Mouse (Mus musculus) small intestine, adult 2 months (tissue): ENCODE data around the gene Gm20388. TPM values are rescaled to one million over a fixed set of nuclear protein-coding genes. Genes with fewer than 3 reads are reported as not detected.

ENCODE experiments used
- H3K27ac ChIP-seq: fragments of 200-500 bp; 2 replicates; pipeline ENCODE4 v1.5.1; 2012; ENCODE audit warnings: low read depth, low read length, control low read depth, inconsistent platforms; ENCODE audit not compliant: insufficient read depth
- H3K27me3 ChIP-seq: fragments of 200-500 bp; 2 replicates; pipeline ENCODE4 v1.6.1; 2012; ENCODE audit warnings: mild to moderate bottlenecking, moderate library complexity, low read length, inconsistent platforms; ENCODE audit not compliant: control insufficient read depth, insufficient read depth
- H3K36me3 ChIP-seq: fragments of 200-500 bp; 2 replicates; pipeline ENCODE4 v1.6.1; 2012; ENCODE audit warnings: mild to moderate bottlenecking, low read length, control low read depth, inconsistent platforms; ENCODE audit not compliant: control insufficient read depth, insufficient read depth
- H3K4me1 ChIP-seq: fragments of 200-500 bp; 2 replicates; pipeline ENCODE4 v1.6.1; 2012; ENCODE audit warnings: low read length, inconsistent platforms, mixed read lengths; ENCODE audit not compliant: control insufficient read depth, insufficient read depth, insufficient read length
- H3K4me3 ChIP-seq: fragments of 200-500 bp; 2 replicates; pipeline ENCODE4 v1.5.1; 2012; ENCODE audit warnings: low read depth, mild to moderate bottlenecking, control low read depth, inconsistent platforms, low read length, moderate library complexity
- CTCF ChIP-seq: fragments of 200-500 bp; IDR thresholded peaks from 2 replicates; pipeline ENCODE4 v1.5.1; 2012; ENCODE audit warnings: low read depth, mild to moderate bottlenecking, control low read depth, inconsistent platforms, low read length, moderate library complexity, mixed read lengths; ENCODE audit not compliant: insufficient replicate concordance, insufficient read length; ENCODE audit errors: extremely low read depth
- POLR2A ChIP-seq: fragments of 200-500 bp; IDR thresholded peaks from 2 replicates; pipeline ENCODE4 v1.6.1; 2012; ENCODE audit warnings: low read depth, mild to moderate bottlenecking, control low read depth, inconsistent platforms, low read length, moderate library complexity
- WGBS: fragments of 180-500 bp; shearing (Covaris S2); methylation state at CpG from one replicate; pipeline ENCODE4 v1.1.7; 2018; 5-methylcytosine and 5-hydroxymethylcytosine counted together
- polyA plus RNA-seq: library from polyadenylated mRNA; depleted of rRNA; stranded (reverse); fragments of >200 nt; gene quantifications from 2 replicates; pipeline ENCODE4 v1.2.3, GENCODE M21; 2012

The Gm20388 gene
- polyA plus RNA-seq, 1 experiment = 37.3 TPM

DNA sequence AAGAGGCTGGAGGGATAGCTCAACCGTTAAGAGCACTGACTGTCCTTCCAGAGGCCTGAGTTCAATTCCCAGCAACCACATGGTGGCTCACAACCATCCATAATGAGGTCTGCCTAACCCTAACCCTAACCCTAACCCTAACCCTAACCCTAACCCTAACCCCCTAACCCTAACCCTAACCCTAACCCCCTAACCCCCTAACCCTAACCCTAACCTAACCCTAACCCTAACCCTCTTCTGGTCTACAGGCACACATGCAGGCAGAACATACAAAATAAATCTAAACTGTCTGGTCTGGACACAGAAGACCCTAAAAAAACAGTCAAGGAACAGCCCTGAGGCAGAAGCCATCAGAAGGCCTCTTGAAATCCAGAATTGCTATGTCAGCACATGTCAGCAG is 4050.7 kb downstream of the Gm20388 start:
- TF ChIP-seq POLR2A (no peak), CTCF (no peak)
- 81% methylated on average over 1 of the region's 1 CpGs for WGBS
- peaks cover 48% of the 10 kb centered on the region for H3K36me3 ChIP-seq
- H3K27ac ChIP-seq = no peak overlapping the region
- no peaks in the 10 kb centered on the region for H3K4me1 ChIP-seq
- no peaks in the 10 kb centered on the region for H3K27me3 ChIP-seq
- no peak overlapping the region for H3K4me3 ChIP-seq

DNA sequence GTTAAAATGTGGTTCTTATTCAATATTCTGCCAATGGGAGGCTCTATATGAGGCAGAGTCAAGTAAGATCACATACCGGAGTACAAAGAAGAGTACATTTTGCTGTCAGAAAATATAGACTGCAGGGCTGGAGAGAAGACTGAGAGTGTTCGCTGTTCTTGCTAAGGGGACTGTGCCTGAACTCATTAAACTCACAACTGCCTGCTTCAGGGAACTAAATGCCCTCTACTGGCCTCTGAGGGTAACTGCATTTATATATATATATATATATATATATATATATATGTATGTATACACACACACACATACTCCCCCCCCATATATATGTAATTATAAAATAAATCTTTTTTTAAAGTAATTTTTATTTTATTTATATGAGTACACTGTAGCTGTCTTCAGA is 4056.3 kb downstream of the Gm20388 start:
- TF ChIP-seq POLR2A (no peak), CTCF (no peak)
- Histone ChIP-seq H3K4me3 (no peak overlapping the region), H3K36me3 (peaks cover 25% of the 10 kb centered on the region), H3K27ac (no peak overlapping the region), H3K27me3 (no peaks in the 10 kb centered on the region), H3K4me1 (no peaks in the 10 kb centered on the region)
- 58% methylated on average over 2 of the region's 2 CpGs for WGBS

DNA sequence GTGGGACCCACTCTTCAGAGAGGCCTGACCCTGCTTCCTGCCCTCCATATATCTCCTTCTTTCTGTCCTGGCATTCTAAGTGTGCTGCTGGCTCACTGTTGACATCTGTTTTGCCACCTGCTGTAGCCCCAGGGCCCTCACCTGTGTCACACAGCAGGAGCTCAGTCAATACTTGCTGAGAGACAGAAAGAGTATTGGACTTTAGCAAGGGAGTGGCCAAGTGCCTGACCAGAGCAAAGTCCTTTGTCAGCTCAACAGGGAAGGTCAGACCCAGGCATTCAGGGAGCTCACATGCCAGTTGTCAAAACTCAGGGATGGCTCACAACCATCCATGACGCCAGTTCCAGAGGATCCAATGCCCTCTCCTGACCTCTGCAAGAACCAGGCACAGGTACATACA is 4062.9 kb downstream of the Gm20388 start:
- TF ChIP-seq CTCF (no peak), POLR2A (no peak)
- WGBS = 55% methylated on average over 1 of the region's 1 CpGs
- Histone ChIP-seq H3K27me3 (no peaks in the 10 kb centered on the region), H3K4me1 (peaks cover 7% of the 10 kb centered on the region; the same call in 1 of the 2 replicates), H3K36me3 (peaks cover 5% of the 10 kb centered on the region; the same call in 1 of the 2 replicates), H3K4me3 (no peak overlapping the region), H3K27ac (peak overlapping the region; percentile 80)

DNA sequence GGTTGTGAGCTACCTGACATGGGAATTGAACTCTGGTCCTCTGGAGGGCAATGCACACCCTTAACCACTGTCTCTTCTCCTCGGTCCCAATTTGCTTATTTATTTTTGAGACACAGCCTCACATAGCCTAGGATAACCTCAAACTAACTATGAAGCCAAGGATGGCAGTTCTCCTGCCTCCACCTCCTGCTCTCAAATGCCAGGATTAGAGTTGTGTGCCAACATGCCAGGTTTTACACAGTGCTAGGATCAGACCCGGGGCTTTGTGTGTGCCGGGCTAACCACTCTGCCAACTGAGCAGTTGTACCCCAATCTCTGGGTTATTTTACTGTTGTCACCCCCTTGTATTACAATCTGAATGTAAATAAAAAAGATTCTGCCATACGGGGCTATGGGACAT is 4066.9 kb downstream of the Gm20388 start:
- TF ChIP-seq CTCF (no peak), POLR2A (no peak)
- no peak overlapping the region for H3K27ac ChIP-seq
- no peaks in the 10 kb centered on the region for H3K36me3 ChIP-seq
- 89% methylated on average over 4 of the region's 4 CpGs for WGBS
- no peaks in the 10 kb centered on the region for H3K27me3 ChIP-seq
- H3K4me3 ChIP-seq = no peak overlapping the region
- peaks cover 19% of the 10 kb centered on the region; the same call in 1 of the 2 replicates for H3K4me1 ChIP-seq

DNA sequence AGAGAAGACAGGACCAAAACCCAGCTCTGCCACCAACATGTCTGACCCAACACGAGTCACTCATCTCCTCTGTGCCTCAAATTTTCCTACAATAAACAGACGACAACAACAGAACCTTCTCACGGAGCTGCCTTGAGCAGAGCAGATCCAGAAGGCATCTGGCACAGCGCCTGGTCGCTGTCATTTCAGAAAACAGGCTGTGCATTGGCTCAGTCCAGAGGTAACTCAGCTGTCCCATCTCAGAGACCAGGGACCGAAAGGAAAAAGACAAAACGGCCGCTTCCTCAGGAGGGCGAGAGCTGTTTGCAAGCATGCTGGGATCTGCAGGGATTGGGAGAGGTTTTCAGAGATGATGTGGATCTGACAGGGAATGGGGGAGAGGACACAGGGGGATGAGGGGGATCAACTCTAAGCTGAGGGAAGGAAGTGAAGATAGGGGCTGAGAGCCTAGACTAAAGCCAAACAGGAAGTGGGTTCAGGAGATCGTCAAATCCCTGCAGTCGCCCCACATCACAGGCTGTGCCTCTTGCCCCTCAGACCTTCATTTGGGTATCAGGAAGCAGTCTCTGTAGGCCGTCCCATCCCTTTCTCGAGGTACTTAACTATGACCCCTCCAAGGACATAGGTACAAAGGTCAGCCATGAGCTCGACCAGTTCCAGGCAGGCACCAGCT is 4067.7 kb downstream of the Gm20388 start:
- peaks cover 18% of the 10 kb centered on the region; the same call in 1 of the 2 replicates for H3K4me1 ChIP-seq
- H3K36me3 ChIP-seq = no peaks in the 10 kb centered on the region
- no peak overlapping the region for H3K4me3 ChIP-seq
- no peak for TF ChIP-seq CTCF
- TF ChIP-seq POLR2A = no peak
- H3K27me3 ChIP-seq = no peaks in the 10 kb centered on the region
- peak overlapping the region; percentile 56 for H3K27ac ChIP-seq
- WGBS = 63% methylated on average over 14 of the region's 14 CpGs

DNA sequence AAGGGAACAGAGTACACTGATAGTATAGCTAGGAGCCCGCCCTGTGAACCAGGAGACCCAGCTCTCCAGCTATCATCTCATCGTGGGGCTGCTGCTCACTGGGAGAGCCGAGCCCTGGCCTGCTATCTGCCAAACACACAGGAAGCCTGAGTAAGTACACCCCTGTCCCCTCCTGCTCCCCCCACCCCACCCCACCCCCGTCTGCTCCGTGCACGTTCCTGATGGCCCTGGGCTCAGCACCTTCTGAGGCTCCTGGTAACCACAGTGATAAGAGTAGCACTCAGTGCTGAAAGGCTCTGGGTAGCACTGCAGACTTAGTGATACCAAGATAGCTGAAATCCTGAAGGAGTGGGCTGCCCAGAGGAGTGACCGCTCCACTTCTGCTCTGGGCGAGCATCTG is 4068.3 kb downstream of the Gm20388 start:
- H3K27ac ChIP-seq = peak overlapping the region; percentile 56
- no peaks in the 10 kb centered on the region for H3K36me3 ChIP-seq
- TF ChIP-seq POLR2A (no peak), CTCF (no peak)
- WGBS = 47% methylated on average over 8 of the region's 8 CpGs
- no peaks in the 10 kb centered on the region for H3K27me3 ChIP-seq
- H3K4me3 ChIP-seq = peak overlapping the region; percentile 18; the same call in 1 of the 2 replicates
- peaks cover 20% of the 10 kb centered on the region; the same call in 1 of the 2 replicates for H3K4me1 ChIP-seq

DNA sequence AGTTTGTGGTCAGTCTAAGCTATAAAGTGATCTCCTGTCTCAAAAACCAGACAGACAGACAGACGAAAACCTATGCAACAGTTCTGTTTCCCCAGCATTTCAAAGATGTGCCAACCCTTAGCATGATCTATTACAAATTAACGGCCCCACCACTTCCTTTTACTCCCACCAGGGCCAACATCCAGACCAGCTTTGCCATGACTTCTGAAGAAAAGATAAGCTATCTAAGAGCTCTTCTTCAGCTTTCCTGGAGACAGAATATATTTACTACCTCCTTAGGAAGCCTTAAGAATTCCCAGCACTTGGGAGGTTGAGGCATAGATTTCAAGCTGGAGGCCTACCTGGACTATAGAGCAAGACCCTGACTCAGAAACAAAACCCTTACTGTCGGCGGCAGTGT is 4069.6 kb downstream of the Gm20388 start:
- H3K27me3 ChIP-seq = no peaks in the 10 kb centered on the region
- TF ChIP-seq CTCF (no peak), POLR2A (no peak)
- peaks cover 20% of the 10 kb centered on the region; the same call in 1 of the 2 replicates for H3K4me1 ChIP-seq
- WGBS = 82% methylated on average over 4 of the region's 4 CpGs
- no peaks in the 10 kb centered on the region for H3K36me3 ChIP-seq
- H3K4me3 ChIP-seq = peak overlapping the region; percentile 5; the same call in 1 of the 2 replicates
- no peak overlapping the region for H3K27ac ChIP-seq

DNA sequence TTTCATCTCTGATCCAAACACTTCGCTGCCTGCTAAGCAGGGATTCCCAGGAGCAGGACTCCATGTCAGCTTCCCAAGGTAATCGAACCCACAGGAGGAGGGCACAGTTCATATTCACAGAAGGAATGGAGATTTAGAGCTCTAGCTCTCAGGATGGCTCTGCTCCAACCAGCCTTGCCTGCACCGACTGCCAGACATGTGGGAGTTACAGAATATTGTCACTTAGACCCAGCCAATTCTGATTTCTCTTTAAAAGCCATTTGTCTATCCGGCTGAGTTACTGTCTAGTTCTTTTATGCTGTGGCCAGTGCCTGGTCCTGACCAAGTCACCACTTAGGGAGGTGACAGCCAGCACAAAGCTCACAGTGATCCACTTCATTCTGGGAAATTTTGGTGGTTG is 4071.0 kb downstream of the Gm20388 start:
- TF ChIP-seq POLR2A (no peak), CTCF (no peak)
- 39% methylated on average over 4 of the region's 4 CpGs for WGBS
- peak overlapping the region; percentile 32 for H3K4me3 ChIP-seq
- H3K36me3 ChIP-seq = no peaks in the 10 kb centered on the region
- no peaks in the 10 kb centered on the region for H3K27me3 ChIP-seq
- H3K27ac ChIP-seq = no peak overlapping the region; the same call in 1 of the 2 replicates
- peaks cover 20% of the 10 kb centered on the region; the same call in 1 of the 2 replicates for H3K4me1 ChIP-seq
